Mouse (Mus musculus): ENCODE data around the gene Klhl29.

- TF ChIP-seq ZKSCAN1 (IDR thresholded peaks at IDR 0.05; ENCODE audit: low read depth, low read length): no peak
- no peak for TF ChIP-seq POLR2A (IDR thresholded peaks at IDR 0.05; ENCODE audit: control insufficient read depth in 1 of 2, insufficient read depth in 1 of 2, low read depth in 1 of 2, low read length in 2 of 2, poor library complexity in 1 of 2)
- TF ChIP-seq POLR2AphosphoS2 (IDR thresholded peaks at IDR 0.05; ENCODE audit: low read length): no peak
- TF ChIP-seq TAL1 (IDR thresholded peaks at IDR 0.05; ENCODE audit: low read length): no peak
Measured at GRCm38 (mm10) chr12:5407175-5407574, 31.7 kb upstream of the Klhl29 start.
